Comparison of ENCODE assay signal across 9 mouse cellular contexts in genomic region chr5:27792531-27793205, GRCm38 (mm10). TPM values are rescaled to one million over a fixed set of nuclear protein-coding genes. Genes with fewer than 3 reads are reported as not detected.
DNase-seq lines count a peak whose midpoint lies in the region; ATAC-seq and TF ChIP-seq lines count a peak whose summit lies in the region.
"Had no signal": no experiment of that assay in that cellular context is flagged by ENCODE, and none has a peak within 500 bp of the region (broad histone marks: within the 10 kb centered on the region; RNA-seq: fewer than 3 reads in every experiment).

No protein-coding gene starts in this region.

- H3K4me1 ChIP-seq in lung, embryonic 14.5 days (ENCODE audit: insufficient read depth), result no peaks in the 10 kb centered on the region
- peaks cover 10% of the 10 kb centered on the region; the same call in 1 of the 2 replicates for H3K4me1 ChIP-seq in embryonic facial prominence, embryonic 14.5 days (ENCODE audit: control insufficient read depth, insufficient read depth, low read length)
- peaks cover 18% of the 10 kb centered on the region for H3K4me1 ChIP-seq in limb, embryonic 12.5 days (replicated peaks)

- no peaks in the 10 kb centered on the region for H3K9me3 ChIP-seq in lung, embryonic 14.5 days (ENCODE audit: low read depth, low read length)
- no peaks in the 10 kb centered on the region for H3K9me3 ChIP-seq in embryonic facial prominence, embryonic 14.5 days (ENCODE audit: control insufficient read depth, low read length)
- no peaks in the 10 kb centered on the region for H3K9me3 ChIP-seq in limb, embryonic 12.5 days

- H3K27me3 ChIP-seq in lung, embryonic 14.5 days (ENCODE audit: insufficient read depth, low read length), result no peaks in the 10 kb centered on the region
- H3K27me3 ChIP-seq in embryonic facial prominence, embryonic 14.5 days (replicated peaks; ENCODE audit: control insufficient read depth, insufficient read depth, low read length), result no peaks in the 10 kb centered on the region
- no peaks in the 10 kb centered on the region for H3K27me3 ChIP-seq in limb, embryonic 12.5 days
- no peaks in the 10 kb centered on the region for H3K27me3 ChIP-seq in splenic B cell, adult 2 months (ENCODE audit: control insufficient read depth, insufficient read depth, low read length, poor library complexity, severe bottlenecking)

- H3K4me3 ChIP-seq in lung, embryonic 14.5 days (ENCODE audit: low read depth, low read length), result peak overlapping the region; percentile 77
- H3K4me3 ChIP-seq in embryonic facial prominence, embryonic 14.5 days (ENCODE audit: low read depth, low read length), result peak overlapping the region; percentile 79
- H3K4me3 ChIP-seq in limb, embryonic 12.5 days (replicated peaks), result peak overlapping the region; percentile 72

- peaks cover 19% of the 10 kb centered on the region for H3K36me3 ChIP-seq in lung, embryonic 14.5 days (ENCODE audit: insufficient read depth)
- H3K36me3 ChIP-seq in embryonic facial prominence, embryonic 14.5 days (ENCODE audit: control insufficient read depth, insufficient read depth, low read length), result peaks cover 13% of the 10 kb centered on the region
- peaks cover 16% of the 10 kb centered on the region for H3K36me3 ChIP-seq in limb, embryonic 12.5 days
- H3K36me3 ChIP-seq in splenic B cell, adult 2 months (ENCODE audit: control insufficient read depth, insufficient read depth, low read length, poor library complexity, severe bottlenecking), result no peaks in the 10 kb centered on the region

- 43% methylated on average over 9 of the region's 9 CpGs for WGBS in lung, embryonic 14.5 days
- 55% methylated on average over 9 of the region's 9 CpGs for WGBS in embryonic facial prominence, embryonic 14.5 days
- 57% methylated on average over 9 of the region's 9 CpGs for WGBS in limb, embryonic 12.5 days

- no peak for ATAC-seq in lung, embryonic 14.5 days (ENCODE audit: insufficient read depth)
- ATAC-seq in embryonic facial prominence, embryonic 14.5 days (ENCODE audit: low read depth), result no peak
- no peak for ATAC-seq in limb, embryonic 12.5 days (ENCODE audit: insufficient number of reproducible peaks, insufficient read depth, low FRiP score, low TSS enrichment, low read depth)
- ATAC-seq in activated CD4-positive, CD25-positive, alpha-beta regulatory T cell, adult 4 months, result no peak

- no peak overlapping the region for H3K27ac ChIP-seq in lung, embryonic 14.5 days (ENCODE audit: low read depth)
- no peak overlapping the region for H3K27ac ChIP-seq in embryonic facial prominence, embryonic 14.5 days (replicated peaks; ENCODE audit: low read depth, low read length)
- H3K27ac ChIP-seq in limb, embryonic 12.5 days, result no peak overlapping the region

- no peak for TF ChIP-seq CTCF in lung, embryonic 14.5 days (IDR thresholded peaks at IDR 0.05; ENCODE audit: low read depth)

- no peak for DNase-seq in lung, embryonic 14.5 days
- no peak for DNase-seq in lung, postnatal 36 days
- DNase-seq in embryonic facial prominence, embryonic 14.5 days (ENCODE audit: low spot score), result no peak
- peak; percentile 5 for DNase-seq in splenic B cell, adult 2 months (ENCODE audit: low read depth, low spot score)
- no peak for DNase-seq in layer of hippocampus, adult 18-20 months (ENCODE audit: low spot score in 2 of 2)
- DNase-seq in thymus, postnatal 36 days, result no peak
- DNase-seq: kidney, postnatal 25 days had no signal

- H3K9ac ChIP-seq in lung, embryonic 14.5 days, result no peak overlapping the region; the same call in 1 of the 2 replicates
- peak overlapping the region; percentile 91 for H3K9ac ChIP-seq in embryonic facial prominence, embryonic 14.5 days (ENCODE audit: low read depth, low read length)
- H3K9ac ChIP-seq in limb, embryonic 12.5 days (replicated peaks), result no peak overlapping the region; the same call in 1 of the 2 replicates

- H3K4me2 ChIP-seq in lung, embryonic 14.5 days, result peak overlapping the region; percentile 70
- peak overlapping the region; percentile 80 for H3K4me2 ChIP-seq in embryonic facial prominence, embryonic 14.5 days (ENCODE audit: low read depth, low read length)
- peak overlapping the region; percentile 69 for H3K4me2 ChIP-seq in limb, embryonic 12.5 days

RNA-seq across cellular contexts. Expression of gene Paxip1, which starts 1.2 kb away (rescaled TPM):
- 46.1 and 56.8 TPM in 2 replicates for polyA plus RNA-seq in lung, embryonic 14.5 days (2014; fragmentation: Nextera tagmentation; extraction: Ambion mirVana)
- polyA plus RNA-seq in embryonic facial prominence, embryonic 14.5 days (2014; fragmentation: Nextera tagmentation; extraction: Ambion mirVana), result 32.6 and 35.6 TPM in 2 replicates
- polyA plus RNA-seq in limb, embryonic 12.5 days (2016; fragmentation: Nextera tagmentation; extraction: Ambion mirVana), result 44.9 and 52.4 TPM in 2 replicates
- 10 to 100 TPM; 45.9 to 51.4 TPM for total RNA-seq in layer of hippocampus, adult 18-20 months (2021)
- 10 to 100 TPM; 10.4 to 10.8 TPM for polyA plus RNA-seq in activated CD4-positive, CD25-positive, alpha-beta regulatory T cell, adult 4 months (2017; shearing (Covaris generic))

RNA-seq across cellular contexts. Expression of gene Htr5a, which starts 49.3 kb away (rescaled TPM):
- not detected in 2 replicates for polyA plus RNA-seq in lung, embryonic 14.5 days (2014; fragmentation: Nextera tagmentation; extraction: Ambion mirVana)
- polyA plus RNA-seq in embryonic facial prominence, embryonic 14.5 days (2014; fragmentation: Nextera tagmentation; extraction: Ambion mirVana), result 0.07 TPM in 1 of 2 replicates, not detected in the other
- polyA plus RNA-seq in limb, embryonic 12.5 days (2016; fragmentation: Nextera tagmentation; extraction: Ambion mirVana), result not detected in 2 replicates
- total RNA-seq in layer of hippocampus, adult 18-20 months (2021), result 1 to 10 TPM; 7.4 to 9.1 TPM
- polyA plus RNA-seq in activated CD4-positive, CD25-positive, alpha-beta regulatory T cell, adult 4 months (2017; shearing (Covaris generic)), result not detected
